8 mouse cellular contexts compared by ENCODE assay signal in genomic region chr10:118675816-118676465, GRCm38 (mm10).
DNase-seq lines count a peak whose midpoint lies in the region; ATAC-seq and TF ChIP-seq lines count a peak whose summit lies in the region.

No protein-coding gene starts in this region.

- DNase-seq in R1 (ENCODE audit: low read depth, low spot score): peak; percentile 38
- peak; percentile 56 for DNase-seq in embryo, embryonic 11 days
- DNase-seq in midbrain, postnatal 0 days (ENCODE audit: low spot score): peak; percentile 65
- no peak for DNase-seq in right cerebral cortex, postnatal 36 days (ENCODE audit: low spot score in 2 of 2)
- DNase-seq in thymus, postnatal 14 days: no peak
- DNase-seq in thymus, postnatal 36 days: no peak

- TF ChIP-seq CTCF in midbrain, postnatal 0 days (IDR thresholded peaks at IDR 0.05): peak; percentile 50

- no peaks in the 10 kb centered on the region for H3K36me3 ChIP-seq in heart, embryonic 12.5 days
- H3K36me3 ChIP-seq in kidney, embryonic 14.5 days (ENCODE audit: control insufficient read depth, insufficient read depth, low read length): no peaks in the 10 kb centered on the region
- H3K36me3 ChIP-seq in midbrain, postnatal 0 days (ENCODE audit: insufficient read depth, low read length): no peaks in the 10 kb centered on the region

- no peak overlapping the region for H3K27ac ChIP-seq in heart, embryonic 12.5 days (ENCODE audit: poor library complexity, severe bottlenecking)
- no peak overlapping the region for H3K27ac ChIP-seq in kidney, embryonic 14.5 days (ENCODE audit: low read depth, low read length)
- no peak overlapping the region for H3K27ac ChIP-seq in midbrain, postnatal 0 days (ENCODE audit: low read depth, low read length)

- peaks cover 7% of the 10 kb centered on the region; the same call in 1 of the 2 replicates for H3K9me3 ChIP-seq in heart, embryonic 12.5 days (replicated peaks)
- H3K9me3 ChIP-seq in kidney, embryonic 14.5 days (ENCODE audit: control insufficient read depth, low read length): peaks cover 2% of the 10 kb centered on the region
- H3K9me3 ChIP-seq in midbrain, postnatal 0 days (ENCODE audit: low read length): 0 out of 2 replicates have a peak, but pooled peaks cover 8% of the 10 kb centered on the region

- no peak overlapping the region for H3K9ac ChIP-seq in heart, embryonic 12.5 days
- no peak overlapping the region for H3K9ac ChIP-seq in kidney, embryonic 14.5 days (ENCODE audit: low read depth, low read length)
- no peak overlapping the region for H3K9ac ChIP-seq in midbrain, postnatal 0 days (replicated peaks; ENCODE audit: low read length, poor library complexity, severe bottlenecking)

- peak; percentile 67 for ATAC-seq in heart, embryonic 12.5 days (ENCODE audit: insufficient number of reproducible peaks, low FRiP score)
- peak; percentile 89 for ATAC-seq in kidney, embryonic 14.5 days (ENCODE audit: low FRiP score, low TSS enrichment)
- ATAC-seq in midbrain, postnatal 0 days (ENCODE audit: low FRiP score): peak; percentile 54; the same call in 1 of the 2 replicates

- H3K4me3 ChIP-seq in heart, embryonic 12.5 days: no peak overlapping the region; the same call in 1 of the 2 replicates
- H3K4me3 ChIP-seq in kidney, embryonic 14.5 days (ENCODE audit: low read length): 0 out of 2 replicates have a peak overlapping the region, but pooled peaks have one; percentile 6
- no peak overlapping the region for H3K4me3 ChIP-seq in midbrain, postnatal 0 days (ENCODE audit: low read depth, low read length)

- 0 out of 2 replicates have a peak, but pooled peaks cover 6% of the 10 kb centered on the region for H3K4me1 ChIP-seq in heart, embryonic 12.5 days (replicated peaks)
- no peaks in the 10 kb centered on the region for H3K4me1 ChIP-seq in kidney, embryonic 14.5 days (ENCODE audit: control insufficient read depth, insufficient read depth, low read length)
- no peaks in the 10 kb centered on the region for H3K4me1 ChIP-seq in midbrain, postnatal 0 days (ENCODE audit: insufficient read depth, low read length)

- peak overlapping the region; percentile 54 for H3K4me2 ChIP-seq in heart, embryonic 12.5 days
- peak overlapping the region; percentile 33 for H3K4me2 ChIP-seq in kidney, embryonic 14.5 days (replicated peaks; ENCODE audit: low read depth, low read length)
- peak overlapping the region; percentile 42 for H3K4me2 ChIP-seq in midbrain, postnatal 0 days (ENCODE audit: low read depth, low read length, poor library complexity, severe bottlenecking)

- 37% methylated on average over 18 of the region's 18 CpGs for WGBS in heart, embryonic 12.5 days
- 34% methylated on average over 18 of the region's 18 CpGs for WGBS in kidney, embryonic 14.5 days
- WGBS in midbrain, postnatal 0 days: 25% methylated on average over 18 of the region's 18 CpGs

- no peaks in the 10 kb centered on the region for H3K27me3 ChIP-seq in heart, embryonic 12.5 days (replicated peaks)
- H3K27me3 ChIP-seq in kidney, embryonic 14.5 days (ENCODE audit: control insufficient read depth, insufficient read depth, low read length): no peaks in the 10 kb centered on the region
- no peaks in the 10 kb centered on the region for H3K27me3 ChIP-seq in midbrain, postnatal 0 days (ENCODE audit: insufficient read depth, low read length)

Comparison
In these comparisons a context has a peak if more than half of its experiments do, and no peak if none do; other contexts are left out.
1. DNase-seq: peak in R1 (single experiment), embryo, embryonic 11 days (single experiment) and midbrain, postnatal 0 days (single experiment); none in right cerebral cortex, postnatal 36 days (0 of 2), thymus, postnatal 14 days (single experiment) and thymus, postnatal 36 days (0 of 2).
2. Peak in every context shown above with its lines, with median percentiles within 50 percentile points of each other: ATAC-seq and H3K4me2 ChIP-seq.